In the genomic region with DNA sequence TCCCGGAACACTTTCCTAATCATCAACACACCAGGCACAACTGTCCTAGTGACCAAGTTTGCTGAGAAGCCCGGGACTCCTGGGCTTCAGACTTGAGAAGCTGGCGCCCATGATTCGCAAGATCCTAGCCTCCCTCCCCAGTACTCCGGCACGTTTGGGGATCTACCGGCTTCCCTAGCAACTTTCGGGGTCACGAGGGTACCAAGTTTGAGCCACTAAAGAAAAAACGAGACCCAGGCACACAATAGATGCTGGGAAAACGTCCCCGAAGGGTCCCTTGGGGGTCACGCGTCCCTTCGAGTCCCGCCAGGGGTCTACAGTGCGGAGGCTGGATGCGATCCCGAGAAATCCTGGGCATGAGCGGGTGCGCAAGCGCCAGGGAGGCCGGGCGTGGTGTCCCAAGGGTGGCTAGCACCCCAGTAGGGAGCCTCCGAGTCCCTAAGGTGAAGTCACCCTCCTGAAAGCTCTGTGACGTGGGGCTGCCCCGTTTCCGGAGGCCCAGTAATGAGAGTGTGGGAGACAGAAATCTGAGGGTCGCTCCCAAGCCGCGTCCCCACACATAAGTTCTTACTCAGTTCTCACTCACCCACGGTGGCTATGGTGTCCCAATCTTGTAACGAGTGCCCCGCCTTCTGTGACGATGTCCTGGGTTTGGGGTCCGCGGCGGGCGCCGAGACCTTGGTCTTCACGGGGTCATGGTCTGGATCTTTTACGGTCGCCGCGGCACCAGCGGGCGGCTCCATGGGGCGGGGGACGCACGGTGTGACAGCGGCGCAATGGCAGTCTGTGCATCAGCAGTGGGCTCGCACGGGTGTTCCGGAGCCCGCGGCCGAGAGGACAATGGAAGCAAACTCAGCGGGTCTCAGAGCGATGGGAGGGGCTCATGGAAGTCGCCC, we compare ENCODE assay signal across 9 mouse cellular contexts. TPM values are rescaled to one million over a fixed set of nuclear protein-coding genes. Genes with fewer than 3 reads are reported as not detected.
DNase-seq lines count a peak whose midpoint lies in the region; ATAC-seq lines count a peak whose summit lies in the region.
"Had no signal": no experiment of that assay in that cellular context is flagged by ENCODE, and none has a peak within 500 bp of the region (broad histone marks: within the 10 kb centered on the region; RNA-seq: fewer than 3 reads in every experiment).

No protein-coding gene starts in this region.

- peak overlapping the region; percentile 59 for H3K9ac ChIP-seq in neural tube, embryonic 11.5 days (ENCODE audit: low read length)
- H3K9ac ChIP-seq in heart, embryonic 14.5 days (ENCODE audit: low read length): peak overlapping the region; percentile 73
- H3K9ac ChIP-seq in stomach, embryonic 15.5 days: peak overlapping the region; percentile 0; the same call in 1 of the 2 replicates

- no peak overlapping the region for H3K27ac ChIP-seq in neural tube, embryonic 11.5 days (ENCODE audit: low read depth, low read length)
- peak overlapping the region; percentile 51 to 72 for H3K27ac ChIP-seq in heart, embryonic 14.5 days (replicated peaks in 1 of 2; ENCODE audit: control insufficient read depth in 1 of 2, insufficient read depth in 1 of 2, low read depth in 2 of 2, low read length in 2 of 2)
- H3K27ac ChIP-seq in limb, embryonic 10.5 days: peak overlapping the region; percentile 82
- H3K27ac ChIP-seq in stomach, embryonic 15.5 days: 0 out of 2 replicates have a peak overlapping the region, but pooled peaks have one; percentile 16

- H3K4me1 ChIP-seq in neural tube, embryonic 11.5 days (ENCODE audit: control insufficient read depth, insufficient read depth, low read length): no peaks in the 10 kb centered on the region
- peaks cover 4 to 7% of the 10 kb centered on the region in 2 experiments; a peak in 1 of 4 replicates for H3K4me1 ChIP-seq in heart, embryonic 14.5 days (ENCODE audit: control insufficient read depth in 2 of 2, insufficient read depth in 2 of 2, low read length in 2 of 2)
- H3K4me1 ChIP-seq in limb, embryonic 10.5 days: 0 out of 2 replicates have a peak, but pooled peaks cover 6% of the 10 kb centered on the region
- H3K4me1 ChIP-seq in stomach, embryonic 15.5 days: no peaks in the 10 kb centered on the region

- no peaks in the 10 kb centered on the region for H3K27me3 ChIP-seq in neural tube, embryonic 11.5 days (ENCODE audit: control insufficient read depth, insufficient read depth, low read length)
- H3K27me3 ChIP-seq in heart, embryonic 14.5 days (ENCODE audit: control insufficient read depth, insufficient read depth, low read length): no peaks in the 10 kb centered on the region
- no peaks in the 10 kb centered on the region for H3K27me3 ChIP-seq in limb, embryonic 10.5 days (ENCODE audit: low read depth, poor library complexity, severe bottlenecking)
- H3K27me3 ChIP-seq in stomach, embryonic 15.5 days (replicated peaks): no peaks in the 10 kb centered on the region

- 22% methylated on average over 60 of the region's 61 CpGs for WGBS in neural tube, embryonic 11.5 days
- 16% methylated on average over 59 of the region's 61 CpGs for WGBS in heart, embryonic 14.5 days
- 13% methylated on average over 61 of the region's 61 CpGs for WGBS in limb, embryonic 10.5 days
- 14% methylated on average over 61 of the region's 61 CpGs for WGBS in stomach, embryonic 15.5 days

- H3K9me3 ChIP-seq in neural tube, embryonic 11.5 days (ENCODE audit: control insufficient read depth, low read length): no peaks in the 10 kb centered on the region
- H3K9me3 ChIP-seq in heart, embryonic 14.5 days (ENCODE audit: control insufficient read depth, low read length): no peaks in the 10 kb centered on the region
- H3K9me3 ChIP-seq in limb, embryonic 10.5 days (replicated peaks): no peaks in the 10 kb centered on the region
- no peaks in the 10 kb centered on the region for H3K9me3 ChIP-seq in stomach, embryonic 15.5 days

- peak; percentile 74 for ATAC-seq in neural tube, embryonic 11.5 days (ENCODE audit: insufficient read depth, low FRiP score, low TSS enrichment)
- peak; percentile 60 for ATAC-seq in heart, embryonic 14.5 days (ENCODE audit: insufficient number of reproducible peaks, insufficient read depth, low FRiP score, low read depth)
- peak; percentile 46 for ATAC-seq in megakaryocyte-erythroid progenitor cell, adult 5-6 weeks (replicated peaks; ENCODE audit: low FRiP score, low TSS enrichment, poor library complexity, severe bottlenecking)
- ATAC-seq in stomach, embryonic 15.5 days (ENCODE audit: insufficient read depth, low FRiP score, low read depth): peak; percentile 68; the same call in 1 of the 2 replicates

- H3K4me3 ChIP-seq in neural tube, embryonic 11.5 days (ENCODE audit: low read depth, low read length): peak overlapping the region; percentile 57
- peak overlapping the region; percentile 64 to 70 for H3K4me3 ChIP-seq in heart, embryonic 14.5 days (ENCODE audit: control insufficient read depth in 1 of 2, insufficient read depth in 1 of 2, low read depth in 1 of 2, low read length in 2 of 2)
- H3K4me3 ChIP-seq in limb, embryonic 10.5 days: peak overlapping the region; percentile 62
- H3K4me3 ChIP-seq in stomach, embryonic 15.5 days (replicated peaks): peak overlapping the region; percentile 61

- H3K4me2 ChIP-seq in neural tube, embryonic 11.5 days (ENCODE audit: low read depth): peak overlapping the region; percentile 47
- H3K4me2 ChIP-seq in heart, embryonic 14.5 days (ENCODE audit: low read length): peak overlapping the region; percentile 66
- H3K4me2 ChIP-seq in stomach, embryonic 15.5 days: peak overlapping the region; percentile 58

- no peaks in the 10 kb centered on the region for H3K36me3 ChIP-seq in neural tube, embryonic 11.5 days (ENCODE audit: control insufficient read depth, insufficient read depth, low read length)
- no peaks in the 10 kb centered on the region for H3K36me3 ChIP-seq in heart, embryonic 14.5 days (ENCODE audit: control insufficient read depth, insufficient read depth, low read length)
- no peaks in the 10 kb centered on the region for H3K36me3 ChIP-seq in limb, embryonic 10.5 days
- no peaks in the 10 kb centered on the region for H3K36me3 ChIP-seq in stomach, embryonic 15.5 days

- DNase-seq in neural tube, embryonic 11.5 days (ENCODE audit: low spot score): peak; percentile 27
- no peak for DNase-seq in neural tube, embryonic 10.5 days (ENCODE audit: extremely low spot score, low spot score)
- peak; percentile 50 for DNase-seq in T-cell, adult 2 months (ENCODE audit: low spot score)
- peak; percentile 16 for DNase-seq in embryo, embryonic 11.5 days (ENCODE audit: low read depth, low spot score)
- DNase-seq in limb, embryonic 10.5 days (ENCODE audit: low spot score): peak; percentile 31

RNA-seq across cellular contexts. Expression of a gene that starts 0.9 kb away (rescaled TPM):
- 19.6 and 21.5 TPM in 2 replicates for polyA plus RNA-seq in neural tube, embryonic 11.5 days (2014; fragmentation: Nextera tagmentation; extraction: Ambion mirVana)
- 13.3 and 14.7 TPM in 2 replicates for polyA plus RNA-seq in heart, embryonic 14.5 days (2014; fragmentation: Nextera tagmentation; extraction: Ambion mirVana)
- 10.3 and 13.2 TPM in 2 replicates for polyA plus RNA-seq in limb, embryonic 10.5 days (2016; fragmentation: Nextera tagmentation; extraction: Ambion mirVana)
- total RNA-seq in megakaryocyte-erythroid progenitor cell, adult 5-6 weeks (2014; fragmentation: Nextera tagmentation): 6.4 and 9.7 TPM in 2 replicates
- total RNA-seq in megakaryocyte-erythroid progenitor cell, adult 5-6 weeks (2017): 3.9 and 8.0 TPM in 2 replicates
- polyA plus RNA-seq in stomach, embryonic 15.5 days (2015; fragmentation: Nextera tagmentation; extraction: Ambion mirVana): 10.3 and 10.5 TPM in 2 replicates

RNA-seq across cellular contexts. Expression of a gene that starts 58.2 kb away (rescaled TPM):
- polyA plus RNA-seq in neural tube, embryonic 11.5 days (2014; fragmentation: Nextera tagmentation; extraction: Ambion mirVana): not detected in 2 replicates
- polyA plus RNA-seq in heart, embryonic 14.5 days (2014; fragmentation: Nextera tagmentation; extraction: Ambion mirVana): not detected in 2 replicates
- not detected in 2 replicates for polyA plus RNA-seq in limb, embryonic 10.5 days (2016; fragmentation: Nextera tagmentation; extraction: Ambion mirVana)
- total RNA-seq in megakaryocyte-erythroid progenitor cell, adult 5-6 weeks (2014; fragmentation: Nextera tagmentation): not detected in 2 replicates
- not detected in 2 replicates for total RNA-seq in megakaryocyte-erythroid progenitor cell, adult 5-6 weeks (2017)
- not detected in 2 replicates for polyA plus RNA-seq in stomach, embryonic 15.5 days (2015; fragmentation: Nextera tagmentation; extraction: Ambion mirVana)
- total RNA-seq: left cerebral cortex, postnatal 10 days had no signal

Comparison
In these comparisons a context has a peak if more than half of its experiments do, and no peak if none do; other contexts are left out.
1. H3K9ac ChIP-seq: peak in every context shown above with its lines; median percentile 73 in heart, embryonic 14.5 days; 59 in neural tube, embryonic 11.5 days; 0 in stomach, embryonic 15.5 days.